Mouse (Mus musculus): ENCODE measurements at regions not wholly inside any gene's neighbourhood (a gene's known extent, or its start where the extent isn't known, plus 50 kb on each side); places are given as distances from the start of the nearest gene placed in this dataset.
A peak's percentile ranks its signal among the peaks of the same experiment; 100 is the strongest.

- Histone ChIP-seq H3K4me1 (ENCODE audit: control insufficient read depth, insufficient read depth, low read length) (no peaks in the 10 kb centered on the region), H3K9ac (ENCODE audit: low read length) (no peak overlapping the region), H3K36me3 (ENCODE audit: control insufficient read depth, insufficient read depth, low read length) (no peaks in the 10 kb centered on the region), H3K4me2 (no peak overlapping the region), H3K27me3 (ENCODE audit: control insufficient read depth, insufficient read depth, low read length) (no peaks in the 10 kb centered on the region), H3K4me3 (ENCODE audit: low read depth, low read length) (no peak overlapping the region), H3K27ac (ENCODE audit: low read depth, low read length) (no peak overlapping the region), H3K9me3 (ENCODE audit: control insufficient read depth, low read length) (no peaks in the 10 kb centered on the region)
- 93% methylated on average over 4 of the region's 4 CpGs for WGBS
- no peak for DNase-seq (ENCODE audit: low spot score, missing footprints)
- ATAC-seq (ENCODE audit: low FRiP score), result no peak
Measured at GRCm38 (mm10) chr11:14676992-14677734, 78.1 kb downstream of the Pom121l12 start.

DNA sequence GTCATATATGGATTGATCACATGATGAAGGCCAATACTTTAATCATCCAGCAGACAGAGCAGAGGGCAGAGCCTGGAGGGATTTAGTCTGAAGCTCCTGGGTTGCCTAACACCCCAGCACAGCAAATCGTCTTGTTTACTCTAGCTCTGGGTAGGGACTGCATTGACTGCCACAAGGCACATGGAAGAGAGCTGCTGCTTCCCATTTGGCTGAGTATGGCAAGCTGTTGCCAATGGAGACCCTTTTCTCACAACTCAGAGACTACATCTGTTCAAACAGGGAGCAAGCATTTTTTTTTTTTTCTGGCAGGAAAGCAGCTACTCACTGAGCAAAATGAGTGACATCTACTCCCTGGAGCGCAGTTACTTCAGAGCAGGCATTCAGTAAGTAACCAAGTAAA, 101.6 kb downstream of the Pom121l12 start:
- DNase-seq (ENCODE audit: low spot score, missing footprints), result peak; percentile 82
- 78% methylated on average over 2 of the region's 2 CpGs for WGBS
- no peak overlapping the region for H3K27ac ChIP-seq (ENCODE audit: low read depth, low read length)
- no peak overlapping the region for H3K9ac ChIP-seq (ENCODE audit: low read length)
- ATAC-seq (ENCODE audit: low FRiP score), result no peak
- H3K27me3 ChIP-seq (ENCODE audit: control insufficient read depth, insufficient read depth, low read length), result no peaks in the 10 kb centered on the region
- no peaks in the 10 kb centered on the region for H3K9me3 ChIP-seq (ENCODE audit: control insufficient read depth, low read length)
- no peaks in the 10 kb centered on the region for H3K36me3 ChIP-seq (ENCODE audit: control insufficient read depth, insufficient read depth, low read length)
- H3K4me3 ChIP-seq (ENCODE audit: low read depth, low read length), result no peak overlapping the region
- H3K4me1 ChIP-seq (ENCODE audit: control insufficient read depth, insufficient read depth, low read length), result no peaks in the 10 kb centered on the region
- no peak overlapping the region for H3K4me2 ChIP-seq

Data from midbrain, embryonic 11.5 days (tissue).